Mouse (Mus musculus): Measurements from ENCODE around the gene Dcaf1. TPM values are rescaled to one million over a fixed set of nuclear protein-coding genes. Genes with fewer than 3 reads are reported as not detected.

The Dcaf1 gene
- total and polyA plus RNA-seq, 3 experiments: 56.3 to 131 (median 58.7) TPM

DNA sequence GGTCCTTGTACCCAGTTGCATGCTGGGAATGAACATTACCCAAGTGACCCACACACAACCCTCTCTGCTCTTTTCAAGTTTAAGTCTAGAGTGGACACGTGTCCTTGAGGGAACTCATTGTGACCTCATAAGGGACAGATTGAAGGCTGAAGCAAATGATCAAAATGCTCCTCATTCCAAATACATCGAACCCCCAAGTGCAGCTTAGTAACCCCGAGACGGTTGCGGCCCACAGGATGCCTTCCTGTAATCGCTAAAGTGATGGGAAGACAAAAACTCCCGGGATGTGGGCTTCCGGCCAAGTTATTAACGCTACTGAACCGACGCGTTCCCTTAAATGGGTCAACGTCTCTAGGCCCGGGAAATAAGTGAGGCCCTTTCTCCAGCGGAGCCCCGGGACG is 69.7 kb downstream of the Dcaf1 start:
- H3K79me2 ChIP-seq (ENCODE audit: control insufficient read depth, insufficient read depth, low read length, poor library complexity): peaks cover 32% of the 10 kb centered on the region
- peak overlapping the region; percentile 54 for H3K27ac ChIP-seq (ENCODE audit: control insufficient read depth, low read depth, low read length)
- 0 out of 2 replicates have a peak, but pooled peaks have one; percentile 44 for TF ChIP-seq MAX (IDR thresholded peaks at IDR 0.05; ENCODE audit: low read length)
- 0 out of 2 replicates have a peak, but pooled peaks have one; percentile 2 for TF ChIP-seq ETS1 (IDR thresholded peaks at IDR 0.05; ENCODE audit: low read depth, low read length)
- peak; percentile 47; the same call in 1 of the 2 replicates for TF ChIP-seq MYC (IDR thresholded peaks at IDR 0.05; ENCODE audit: low read depth, low read length)
- no peak for TF ChIP-seq SIN3A (IDR thresholded peaks at IDR 0.05; ENCODE audit: low read length)
- H3K4me3 ChIP-seq (ENCODE audit: control insufficient read depth in 1 of 2, insufficient read depth in 1 of 2, low read depth in 2 of 2, low read length in 2 of 2): peak overlapping the region; percentile 95 to 96
- peak overlapping the region; percentile 87 for H3K9ac ChIP-seq (ENCODE audit: control insufficient read depth, low read depth, low read length, poor library complexity, severe bottlenecking)
- 0 out of 4 replicates have a peak, but pooled peaks cover 0 to under 1% of the 10 kb centered on the region in 2 experiments for H3K27me3 ChIP-seq (ENCODE audit: control insufficient read depth in 1 of 2, insufficient read depth in 2 of 2, low read length in 2 of 2)
- H3K9me3 ChIP-seq (replicated peaks; ENCODE audit: insufficient read depth, low read length): no peaks in the 10 kb centered on the region
- H3K4me1 ChIP-seq (ENCODE audit: control insufficient read depth in 1 of 2, insufficient read depth in 2 of 2, low read length in 2 of 2): peaks cover 6 to 24% of the 10 kb centered on the region in 2 experiments; a peak in 3 of 4 replicates
- DNase-seq (ENCODE audit: low read depth, low spot score): peak; percentile 61
- H3K36me3 ChIP-seq (ENCODE audit: control insufficient read depth in 1 of 2, insufficient read depth in 2 of 2, low read length in 2 of 2): peaks cover 3 to 26% of the 10 kb centered on the region in 2 experiments

DNA sequence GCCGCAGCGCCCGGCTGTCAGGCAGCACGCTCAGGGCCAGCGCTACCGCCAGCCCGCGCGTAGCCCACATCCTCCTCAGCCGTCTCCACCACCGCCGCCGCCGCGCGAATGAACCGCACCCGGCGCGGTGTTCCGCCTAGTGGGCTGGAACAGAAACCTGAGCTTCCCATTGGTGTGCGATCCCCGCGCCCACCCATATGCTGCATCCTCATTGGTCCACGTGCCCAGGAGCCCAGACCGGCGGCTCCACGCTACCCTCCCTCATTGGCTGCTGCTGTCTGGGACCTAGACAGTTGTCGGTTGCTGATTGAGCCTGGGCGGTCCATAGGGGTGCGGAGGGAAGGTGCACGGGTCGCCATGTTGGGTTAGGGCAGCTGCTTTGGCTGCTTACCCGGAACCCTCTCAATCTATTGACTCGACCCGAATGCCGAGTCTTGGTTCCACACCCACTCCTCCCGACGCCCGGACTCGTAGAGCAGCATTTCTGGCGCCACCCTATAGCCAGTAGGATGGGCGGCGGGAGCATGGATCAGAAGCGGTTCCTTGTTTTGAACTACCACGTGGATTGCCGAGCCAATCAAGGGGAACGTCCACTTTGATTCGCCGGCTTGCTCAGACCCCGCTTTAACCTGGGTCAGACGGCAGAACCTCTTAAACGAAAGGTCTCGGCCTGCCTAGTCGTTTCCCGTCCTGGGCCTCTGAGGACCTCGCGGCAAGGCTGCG is 70.3 kb downstream of the Dcaf1 start, which contains the start of gene Manf:
Manf (minus strand) TSS at position 151 of the 723 bp plus-strand sequence.
- peak within 1 kb of the TSS; percentile 87 for H3K9ac ChIP-seq (ENCODE audit: control insufficient read depth, low read depth, low read length, poor library complexity, severe bottlenecking)
- peak within 1 kb of the TSS; percentile 95 to 96 for H3K4me3 ChIP-seq (ENCODE audit: control insufficient read depth in 1 of 2, insufficient read depth in 1 of 2, low read depth in 2 of 2, low read length in 2 of 2)
- H3K79me2 ChIP-seq (ENCODE audit: control insufficient read depth, insufficient read depth, low read length, poor library complexity): peaks cover 27% of the 10 kb centered on the region
- peaks cover 3 to 26% of the 10 kb centered on the region in 2 experiments for H3K36me3 ChIP-seq (ENCODE audit: control insufficient read depth in 1 of 2, insufficient read depth in 2 of 2, low read length in 2 of 2)
- peak; percentile 99 for DNase-seq (ENCODE audit: low read depth, low spot score)
- peaks cover 6 to 24% of the 10 kb centered on the region in 2 experiments; a peak in 3 of 4 replicates for H3K4me1 ChIP-seq (ENCODE audit: control insufficient read depth in 1 of 2, insufficient read depth in 2 of 2, low read length in 2 of 2)
- H3K27me3 ChIP-seq (ENCODE audit: control insufficient read depth in 1 of 2, insufficient read depth in 2 of 2, low read length in 2 of 2): peaks cover 3 to 4% of the 10 kb centered on the region in 2 experiments; a peak in 2 of 4 replicates
- H3K9me3 ChIP-seq (replicated peaks; ENCODE audit: insufficient read depth, low read length): no peaks in the 10 kb centered on the region
- H3K27ac ChIP-seq (ENCODE audit: control insufficient read depth, low read depth, low read length): peak within 1 kb of the TSS; percentile 86
- TF ChIP-seq NRF1 (IDR thresholded peaks at IDR 0.05; ENCODE audit: insufficient read depth, low read depth, low read length, poor library complexity, severe bottlenecking) (peak; percentile 39; the same call in 1 of the 2 replicates), CHD1 (IDR thresholded peaks at IDR 0.05; ENCODE audit: low read depth, low read length) (no peak), MYC (IDR thresholded peaks at IDR 0.05; ENCODE audit: low read depth, low read length) (peak; percentile 92), ETS1 (IDR thresholded peaks at IDR 0.05; ENCODE audit: low read depth, low read length) (no peak), UBTF (IDR thresholded peaks at IDR 0.05; ENCODE audit: borderline replicate concordance, insufficient read depth, low read depth, low read length) (no peak), RAD21 (IDR thresholded peaks at IDR 0.05; ENCODE audit: low read depth, low read length) (no peak), TAL1 (IDR thresholded peaks at IDR 0.05; ENCODE audit: low read length) (no peak), RCOR1 (IDR thresholded peaks at IDR 0.05; ENCODE audit: low read depth, low read length) (0 out of 2 replicates have a peak, but pooled peaks have one; percentile 18), CTCF (IDR thresholded peaks at IDR 0.05 in 2 of 3, conservative IDR thresholded peaks at IDR 0.05 in 1 of 3; ENCODE audit: control insufficient read depth in 1 of 3, insufficient read depth in 1 of 3, low read depth in 2 of 3, low read length in 3 of 3, poor library complexity in 1 of 3, severe bottlenecking in 1 of 3) (no peak), POLR2A (IDR thresholded peaks at IDR 0.05; ENCODE audit: control insufficient read depth in 1 of 2, insufficient read depth in 1 of 2, low read depth in 1 of 2, low read length in 2 of 2, poor library complexity in 1 of 2) (peak; percentile 81 to 91), ZC3H11A (IDR thresholded peaks at IDR 0.05; ENCODE audit: low read depth, low read length) (no peak), GATA1 (IDR thresholded peaks at IDR 0.05; ENCODE audit: low read depth, low read length) (no peak), MAFK (IDR thresholded peaks at IDR 0.05; ENCODE audit: borderline replicate concordance, low read depth, low read length) (no peak), E2F4 (IDR thresholded peaks at IDR 0.05; ENCODE audit: borderline replicate concordance, low read depth, low read length) (peak; percentile 83; the same call in 1 of the 2 replicates), JUND (IDR thresholded peaks at IDR 0.05; ENCODE audit: low read depth, low read length) (no peak), MEF2A (IDR thresholded peaks at IDR 0.05; ENCODE audit: extremely low read depth, insufficient replicate concordance, low read depth, low read length, poor library complexity, severe bottlenecking) (no peak), MAZ (IDR thresholded peaks at IDR 0.05; ENCODE audit: low read depth, low read length) (0 out of 2 replicates have a peak, but pooled peaks have one; percentile 47), ELF1 (IDR thresholded peaks at IDR 0.05; ENCODE audit: low read depth, low read length) (peak; percentile 76), BHLHE40 (IDR thresholded peaks at IDR 0.05; ENCODE audit: borderline replicate concordance, low read depth, low read length) (no peak), TCF12 (IDR thresholded peaks at IDR 0.05; ENCODE audit: low read depth, low read length) (peak; percentile 52), ZMIZ1 (IDR thresholded peaks at IDR 0.05; ENCODE audit: low read depth, low read length) (peak; percentile 87), TBP (IDR thresholded peaks at IDR 0.05; ENCODE audit: low read depth, low read length) (peak; percentile 80), POLR2AphosphoS5 (IDR thresholded peaks at IDR 0.05; ENCODE audit: borderline replicate concordance, low read depth, low read length) (0 out of 2 replicates have a peak, but pooled peaks have one; percentile 54), USF2 (IDR thresholded peaks at IDR 0.05; ENCODE audit: borderline replicate concordance in 1 of 2, insufficient read depth in 1 of 2, low read depth in 1 of 2, low read length in 2 of 2) (peak in 1 of 2 experiments; percentile 28; a peak in 1 of 4 replicates), MYB (IDR thresholded peaks at IDR 0.05; ENCODE audit: low read depth, low read length) (no peak), ZKSCAN1 (IDR thresholded peaks at IDR 0.05; ENCODE audit: low read depth, low read length) (no peak)

Data from MEL (cell line).